Mouse (Mus musculus) heart, embryonic 11.5 days (tissue): Measurements from ENCODE around the gene Tmem210. TPM values are rescaled to one million over a fixed set of nuclear protein-coding genes. Genes with fewer than 3 reads are reported as not detected.
A peak's percentile ranks its signal among the peaks of the same experiment; 100 is the strongest.
"Not testable (repeated sequence)": the region's sequence is repeated elsewhere in the genome, so short reads cannot be mapped to it uniquely, and the experiment has no call there.

Experiments used
- ATAC-seq: fragments of 200-750 bp; cut with Nextera tagmentation; replicated peaks from 2 replicates; pipeline ENCODE4 v1.8.0; 2017; ENCODE audit warnings: moderate library complexity; ENCODE audit not compliant: insufficient number of reproducible peaks, low FRiP score, low TSS enrichment
- H3K27ac ChIP-seq: fragments of 300-500 bp; sonication (generic); 2 replicates; pipeline ENCODE4 v1.5.1; 2014; ENCODE audit warnings: mild to moderate bottlenecking, low read depth, low read length
- H3K27me3 ChIP-seq: fragments of 300-500 bp; sonication (generic); 2 replicates; pipeline ENCODE4 v1.6.1; 2014; ENCODE audit warnings: mild to moderate bottlenecking, low read length, mixed read lengths; ENCODE audit not compliant: control insufficient read depth, insufficient read depth
- H3K36me3 ChIP-seq: fragments of 300-500 bp; sonication (generic); 2 replicates; pipeline ENCODE4 v1.6.1; 2014; ENCODE audit warnings: mild to moderate bottlenecking, low read length, moderate library complexity, mixed read lengths; ENCODE audit not compliant: control insufficient read depth, insufficient read depth
- H3K4me1 ChIP-seq: fragments of 300-500 bp; sonication (generic); 2 replicates; pipeline ENCODE4 v1.6.1; 2014; ENCODE audit warnings: low read length; ENCODE audit not compliant: control insufficient read depth, insufficient read depth
- H3K4me2 ChIP-seq: fragments of 300-500 bp; sonication (generic); 2 replicates; pipeline ENCODE4 v1.6.1; 2014; ENCODE audit warnings: mild to moderate bottlenecking, moderate library complexity
- H3K4me3 ChIP-seq: fragments of 300-500 bp; sonication (generic); 2 replicates; pipeline ENCODE4 v1.5.1; 2014; ENCODE audit warnings: low read depth, low read length
- H3K9ac ChIP-seq: fragments of 300-500 bp; sonication (generic); 2 replicates; pipeline ENCODE4 v1.6.1; 2014; ENCODE audit warnings: mild to moderate bottlenecking, low read depth, low read length, moderate library complexity
- H3K9me3 ChIP-seq: fragments of 300-500 bp; sonication (generic); replicated peaks from 2 replicates; pipeline ENCODE4 v1.6.1; 2016; ENCODE audit warnings: low read length; ENCODE audit not compliant: control insufficient read depth
- WGBS: fragments of 180-500 bp; shearing (Covaris S2); extraction: QIAGEN DNeasy Blood & Tissue Kit; methylation state at CpG from one replicate; pipeline ENCODE4 v1.1.7; 2014; ENCODE audit not compliant: insufficient replicate concordance; 5-methylcytosine and 5-hydroxymethylcytosine counted together
- polyA plus RNA-seq: library from polyadenylated mRNA; unstranded; fragments of >200 nt; fragmentation: Nextera tagmentation; extraction: Ambion mirVana; gene quantifications from 2 replicates; pipeline ENCODE4 v1.2.1, GENCODE M21; 2014

The Tmem210 gene
- polyA plus RNA-seq, 1 experiment from 2014 or later: not detected

DNA sequence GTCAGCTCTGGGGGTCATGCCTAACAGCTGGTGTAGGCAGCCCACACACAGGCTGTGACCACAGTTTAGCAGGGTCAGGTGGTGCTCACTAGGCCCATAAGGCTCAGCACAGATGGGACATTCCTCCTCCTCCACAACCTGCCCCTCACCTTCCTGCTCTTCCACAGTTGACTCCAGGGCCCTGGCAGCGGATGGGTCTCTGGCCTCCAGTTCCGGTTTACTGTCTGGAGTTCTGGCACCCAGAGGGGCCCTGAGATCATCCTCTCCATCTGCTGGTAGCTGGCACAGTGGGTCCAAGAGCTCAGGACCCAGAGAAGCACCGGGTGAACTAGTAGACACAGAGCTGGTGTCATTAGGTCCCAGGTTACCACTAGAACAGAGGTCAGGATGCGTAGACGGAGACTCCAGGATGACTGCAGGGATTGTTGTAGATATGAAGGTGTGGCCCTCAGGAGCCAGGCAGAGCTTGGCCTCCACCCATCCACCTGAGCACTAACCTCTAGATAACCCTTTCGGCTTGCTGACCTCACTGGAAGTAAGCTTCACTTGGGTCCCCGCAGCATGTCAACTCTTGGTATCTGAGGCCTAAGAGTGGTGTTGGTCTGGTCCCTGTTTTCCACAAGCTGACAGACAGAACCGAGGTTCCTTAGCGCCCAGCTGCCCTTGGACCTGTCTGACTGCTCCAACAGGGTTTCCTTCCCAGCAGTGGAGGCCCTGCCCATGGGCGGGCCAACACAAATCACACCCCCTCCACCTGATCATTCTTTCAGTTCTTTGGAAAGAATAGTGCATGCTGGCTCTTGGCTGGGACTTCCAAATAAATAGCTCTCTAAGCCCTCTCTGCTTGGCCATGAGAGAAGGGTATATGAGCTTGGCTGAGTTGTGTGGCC is 41.5 kb upstream of the Tmem210 start, which contains the start of gene AL732309.1:
Gene AL732309.1, minus strand, starts transcription at position 681 of the 890 bp plus-strand sequence.
- peaks cover 26% of the 10 kb centered on the region for H3K27me3 ChIP-seq
- no peak within 1 kb of the TSS for H3K4me2 ChIP-seq
- WGBS: 86% methylated on average over 10 of the region's 10 CpGs
- peaks cover 9% of the 10 kb centered on the region for H3K4me1 ChIP-seq
- H3K4me3 ChIP-seq: no peak within 1 kb of the TSS
- peaks cover 9% of the 10 kb centered on the region for H3K36me3 ChIP-seq
- no peak within 1 kb of the TSS for H3K9ac ChIP-seq
- no peaks in the 10 kb centered on the region for H3K9me3 ChIP-seq
- no peak within 1 kb of the TSS for H3K27ac ChIP-seq
- no peak for ATAC-seq

DNA sequence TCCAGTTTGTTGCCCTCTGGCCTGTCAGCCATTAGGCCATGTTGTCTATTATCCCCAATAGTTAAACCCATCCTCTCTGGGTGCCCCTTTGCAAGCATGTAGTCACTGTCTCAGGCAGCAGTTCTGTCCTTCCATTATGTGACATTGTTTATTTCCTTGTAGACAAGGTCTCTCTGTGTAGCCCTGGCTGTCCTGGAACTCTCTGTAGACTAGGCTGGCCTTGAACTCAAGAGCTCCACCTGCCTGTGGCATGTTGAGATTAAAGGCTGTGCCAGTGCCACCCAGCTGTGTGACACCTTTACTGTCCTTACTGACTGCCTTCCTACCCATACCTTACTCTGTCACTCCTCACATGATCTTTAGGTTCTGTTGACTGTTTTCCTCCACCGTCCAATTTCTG is 35.6 kb upstream of the Tmem210 start:
- H3K27ac ChIP-seq: no peak overlapping the region
- H3K36me3 ChIP-seq: peaks cover 11% of the 10 kb centered on the region; the same call in 1 of the 2 replicates
- H3K4me3 ChIP-seq: no peak overlapping the region
- no peaks in the 10 kb centered on the region for H3K27me3 ChIP-seq
- no peak overlapping the region for H3K9ac ChIP-seq
- H3K4me1 ChIP-seq: peaks cover 10% of the 10 kb centered on the region
- H3K4me2 ChIP-seq: no peak overlapping the region
- ATAC-seq: no peak
- H3K9me3 ChIP-seq: no peaks in the 10 kb centered on the region
- WGBS: 72% methylated on average over 1 of the region's 1 CpGs

DNA sequence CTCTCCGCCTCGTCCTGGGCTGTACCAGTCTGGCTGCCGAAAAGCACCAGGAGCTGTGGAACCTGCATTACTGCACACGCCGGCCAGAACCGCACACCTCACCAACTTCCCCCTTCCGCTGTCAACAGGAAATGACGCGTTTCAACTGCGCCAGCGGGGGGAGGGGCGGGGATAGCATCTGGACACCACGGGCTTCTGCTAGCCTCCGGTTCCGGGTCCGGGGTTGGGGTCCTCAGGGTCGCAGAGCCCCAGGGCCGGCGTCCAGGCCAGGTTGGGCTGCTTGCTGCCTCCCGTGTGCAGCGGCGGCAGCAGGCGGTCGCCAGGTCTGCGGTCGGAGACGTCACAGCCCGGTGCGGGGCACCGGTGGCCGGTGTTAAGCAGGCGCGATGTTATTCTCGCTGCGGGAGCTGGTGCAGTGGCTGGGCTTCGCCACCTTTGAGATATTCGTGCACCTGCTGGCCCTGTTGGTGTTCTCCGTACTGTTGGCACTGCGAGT is 32.6 kb upstream of the Tmem210 start, which contains the start of gene Tmem203:
Gene Tmem203, plus strand, starts transcription at position 156 of the 496 bp plus-strand sequence.
- H3K4me2 ChIP-seq: peak within 1 kb of the TSS; percentile 96
- H3K4me3 ChIP-seq: peak within 1 kb of the TSS; percentile 100
- peaks cover 10% of the 10 kb centered on the region for H3K4me1 ChIP-seq
- peak within 1 kb of the TSS; percentile 90 for H3K9ac ChIP-seq
- H3K27me3 ChIP-seq: no peaks in the 10 kb centered on the region
- H3K9me3 ChIP-seq: no peaks in the 10 kb centered on the region
- H3K36me3 ChIP-seq: peaks cover 5% of the 10 kb centered on the region; the same call in 1 of the 2 replicates
- under 1% methylated on average over 39 of the region's 39 CpGs for WGBS
- ATAC-seq: peak; percentile 79
- peak within 1 kb of the TSS; percentile 25 for H3K27ac ChIP-seq

DNA sequence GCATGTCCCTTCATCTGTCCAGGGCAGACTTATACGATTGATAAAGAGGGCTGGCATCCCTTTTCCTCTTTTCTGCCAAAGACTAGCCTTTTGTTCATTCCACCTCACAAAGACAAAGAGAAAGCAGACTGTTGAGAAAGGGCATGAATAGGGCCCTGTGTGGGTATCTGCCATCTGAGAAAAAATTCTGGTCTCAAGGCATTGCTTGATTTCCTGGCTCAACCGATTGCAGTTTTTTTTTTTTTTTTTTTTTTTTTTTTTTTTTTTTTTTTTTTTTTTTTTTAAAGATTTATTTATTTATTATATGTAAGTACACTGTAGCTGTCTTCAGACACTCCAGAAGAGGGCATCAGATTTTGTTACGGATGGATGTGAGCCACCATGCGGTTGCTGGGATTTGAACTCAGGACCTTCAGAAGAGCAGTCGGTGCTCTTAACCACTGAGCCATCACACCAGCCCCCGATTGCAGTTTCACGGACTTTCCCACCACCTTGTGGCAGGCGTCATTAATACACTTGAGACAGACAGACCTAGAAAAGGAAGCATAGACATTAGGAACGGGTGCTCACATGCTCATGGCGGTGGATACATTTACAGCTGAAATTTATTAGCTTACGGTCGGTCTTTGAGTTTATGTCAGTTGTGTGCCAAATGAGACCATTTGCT is 31.4 kb upstream of the Tmem210 start:
- Histone ChIP-seq H3K4me3 (peak overlapping the region; percentile 100), H3K4me1 (peaks cover 10% of the 10 kb centered on the region), H3K4me2 (peak overlapping the region; percentile 96)
- H3K9ac ChIP-seq, ATAC-seq, H3K27ac ChIP-seq, H3K36me3 ChIP-seq, H3K9me3 ChIP-seq, H3K27me3 ChIP-seq: not testable (repeated sequence)
- 59% methylated on average over 11 of the region's 12 CpGs for WGBS

DNA sequence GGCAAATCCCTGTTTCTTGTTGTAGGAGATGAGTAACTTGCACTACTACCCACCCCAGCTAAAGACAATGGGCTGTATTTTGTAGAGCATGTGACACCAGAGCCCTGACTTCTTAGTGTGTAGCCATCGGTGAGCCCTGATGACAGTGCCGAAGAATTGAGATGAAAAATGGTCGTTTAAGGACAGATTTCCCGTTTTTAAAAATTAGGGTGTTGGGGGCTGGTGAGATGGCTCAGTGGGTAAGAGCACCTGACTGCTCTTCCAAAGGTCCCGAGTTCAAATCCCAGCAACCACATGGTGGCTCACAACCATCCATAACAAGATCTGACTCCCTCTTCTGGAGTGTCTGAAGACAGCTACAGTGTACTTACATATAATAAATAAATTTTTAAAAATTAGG is 30.7 kb upstream of the Tmem210 start:
- not testable (repeated sequence) for H3K4me3 ChIP-seq, H3K9me3 ChIP-seq, H3K4me2 ChIP-seq, H3K36me3 ChIP-seq, ATAC-seq, H3K27me3 ChIP-seq, H3K9ac ChIP-seq, H3K27ac ChIP-seq
- WGBS: 78% methylated on average over 5 of the region's 5 CpGs
- peaks cover 10% of the 10 kb centered on the region for H3K4me1 ChIP-seq

DNA sequence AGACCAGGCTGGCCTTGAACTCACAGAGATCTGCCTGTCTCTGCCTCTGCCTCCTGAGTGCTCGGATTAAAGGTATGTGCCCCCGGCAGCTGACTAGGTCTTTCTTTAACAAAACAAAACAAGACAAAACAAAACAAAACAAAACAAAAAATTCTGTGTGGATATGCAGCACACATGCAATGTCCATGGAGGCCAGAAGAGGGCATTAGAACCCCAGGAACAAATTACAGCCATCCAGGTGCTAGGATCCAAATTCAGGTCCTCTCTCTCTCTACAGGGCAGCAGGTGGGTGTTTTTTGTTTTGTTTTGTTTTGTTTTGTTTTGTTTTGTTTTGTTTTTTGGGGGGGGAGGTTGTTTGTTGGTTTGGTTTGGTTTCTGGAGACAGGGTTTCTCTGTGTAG is 29.1 kb upstream of the Tmem210 start:
- no peak for ATAC-seq
- Histone ChIP-seq H3K27ac (no peak overlapping the region), H3K36me3 (no peaks in the 10 kb centered on the region), H3K4me3 (no peak overlapping the region), H3K4me1 (peaks cover 19% of the 10 kb centered on the region), H3K27me3 (peaks cover 6% of the 10 kb centered on the region), H3K9ac (no peak overlapping the region), H3K9me3 (no peaks in the 10 kb centered on the region), H3K4me2 (no peak overlapping the region)
- WGBS: 49% methylated on average over 2 of the region's 2 CpGs

DNA sequence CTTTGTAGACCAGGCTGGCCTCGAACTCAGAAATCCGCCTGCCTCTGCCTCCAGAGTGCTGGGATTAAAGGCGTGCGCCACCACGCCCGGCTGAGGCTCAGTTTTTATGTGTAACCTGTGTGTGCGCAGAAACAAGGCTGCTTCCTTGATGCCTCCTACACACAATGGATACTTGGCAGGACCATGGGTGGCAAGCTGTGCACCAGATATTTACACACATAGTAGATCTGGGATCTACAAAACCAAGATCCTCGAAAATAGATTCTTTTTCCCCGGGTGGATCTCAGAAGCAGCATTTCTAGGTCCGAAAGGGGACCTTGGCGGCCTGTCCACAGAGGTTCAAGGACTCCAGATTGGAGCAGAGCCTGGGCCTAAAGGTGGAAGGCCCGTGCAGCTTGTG is 26.1 kb upstream of the Tmem210 start:
- Histone ChIP-seq H3K36me3 (no peaks in the 10 kb centered on the region), H3K4me2 (peak overlapping the region; percentile 100), H3K27me3 (peaks cover 16% of the 10 kb centered on the region), H3K4me1 (peaks cover 26% of the 10 kb centered on the region), H3K9ac (peak overlapping the region; percentile 72), H3K4me3 (peak overlapping the region; percentile 83), H3K27ac (no peak overlapping the region), H3K9me3 (no peaks in the 10 kb centered on the region)
- no peak for ATAC-seq
- 38% methylated on average over 12 of the region's 12 CpGs for WGBS

DNA sequence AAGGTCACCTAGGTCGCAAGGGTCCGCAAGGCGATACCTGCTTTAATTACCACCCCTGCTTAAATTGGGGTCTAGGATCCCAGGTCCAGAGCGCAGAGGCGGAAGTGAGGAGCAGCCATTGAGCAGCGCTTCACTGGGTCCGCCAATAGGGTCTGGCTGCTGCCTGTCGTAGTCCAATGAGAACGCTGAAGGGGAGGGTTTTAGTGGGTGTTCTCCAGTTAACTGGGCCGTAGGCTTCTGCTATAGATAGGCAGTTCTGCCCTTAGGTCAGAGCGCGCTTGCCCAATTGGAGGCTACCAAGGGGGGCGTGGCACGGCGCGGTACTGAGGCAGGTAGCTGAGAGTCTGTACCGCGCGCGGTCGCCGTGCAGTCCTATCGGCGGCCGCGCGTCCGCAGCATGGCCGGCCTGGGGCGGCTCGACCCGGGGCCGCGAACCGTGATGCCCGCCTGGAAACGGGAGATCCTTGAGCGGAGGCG is 25.6 kb upstream of the Tmem210 start, which contains the start of gene Tprn:
Gene Tprn, plus strand, starts transcription at position 328 of the 477 bp plus-strand sequence.
- Histone ChIP-seq H3K27ac (no peak within 1 kb of the TSS), H3K4me3 (peak within 1 kb of the TSS; percentile 83), H3K27me3 (peaks cover 16% of the 10 kb centered on the region), H3K9me3 (no peaks in the 10 kb centered on the region), H3K4me2 (peak within 1 kb of the TSS; percentile 100), H3K4me1 (peaks cover 29% of the 10 kb centered on the region), H3K36me3 (no peaks in the 10 kb centered on the region), H3K9ac (peak within 1 kb of the TSS; percentile 78)
- WGBS: under 1% methylated on average over 39 of the region's 39 CpGs
- peak; percentile 97 for ATAC-seq
